Mouse (Mus musculus) cerebellum, adult 11-12 months (tissue): ENCODE results near the gene Sh3d19.
"Not testable (repeated sequence)": the region's sequence is repeated elsewhere in the genome, so short reads cannot be mapped to it uniquely, and the experiment has no call there.

ENCODE experiments used
- DNase-seq: peaks from one replicate; pipeline ENCODE4 v3.0.0; 2022

The Sh3d19 gene

GRCm38 (mm10) chr3:85981761-85982160 lies 10.9 kb downstream of the Sh3d19 start:
- DNase-seq = not testable (repeated sequence)

DNA sequence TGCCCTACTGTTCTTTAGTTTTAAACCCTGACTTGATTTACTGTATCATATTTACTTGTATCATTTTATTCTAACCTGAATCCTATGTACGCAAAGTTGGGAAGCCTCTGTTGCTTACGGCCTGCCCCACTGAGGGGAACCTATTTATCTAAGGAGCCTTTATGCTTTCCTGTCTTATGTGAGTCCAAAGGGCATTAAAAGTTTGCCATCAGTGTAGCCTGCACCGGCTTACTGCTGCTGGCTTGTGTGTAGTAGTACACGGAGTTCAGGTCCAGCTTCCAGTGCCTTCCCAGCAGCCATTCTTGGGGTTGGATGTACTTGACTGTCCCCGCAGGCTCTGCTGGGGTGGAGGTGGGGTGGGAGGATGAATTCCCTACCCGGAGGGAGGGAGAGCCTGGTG lies 13.6 kb downstream of the Sh3d19 start:
- DNase-seq = no peak

DNA sequence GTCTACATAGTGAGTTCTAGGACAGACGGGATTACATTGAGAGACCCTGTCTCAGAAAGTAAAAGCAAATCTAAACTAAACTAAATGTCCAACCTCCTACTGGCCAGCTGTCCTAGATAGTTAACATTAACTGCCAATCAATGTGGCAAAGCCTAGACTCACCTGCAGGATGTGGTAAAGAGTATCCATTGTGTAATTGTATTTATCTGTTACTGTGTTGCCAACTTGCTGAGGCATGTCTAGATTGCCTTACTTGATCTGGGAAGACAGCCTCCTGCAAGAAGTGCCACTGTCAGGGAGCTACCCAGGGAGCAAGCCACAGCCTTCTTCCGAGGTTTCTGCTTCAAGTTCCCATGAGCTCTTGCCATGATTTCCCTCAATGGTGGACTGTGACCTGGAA lies 16.3 kb downstream of the Sh3d19 start:
- no peak for DNase-seq

DNA sequence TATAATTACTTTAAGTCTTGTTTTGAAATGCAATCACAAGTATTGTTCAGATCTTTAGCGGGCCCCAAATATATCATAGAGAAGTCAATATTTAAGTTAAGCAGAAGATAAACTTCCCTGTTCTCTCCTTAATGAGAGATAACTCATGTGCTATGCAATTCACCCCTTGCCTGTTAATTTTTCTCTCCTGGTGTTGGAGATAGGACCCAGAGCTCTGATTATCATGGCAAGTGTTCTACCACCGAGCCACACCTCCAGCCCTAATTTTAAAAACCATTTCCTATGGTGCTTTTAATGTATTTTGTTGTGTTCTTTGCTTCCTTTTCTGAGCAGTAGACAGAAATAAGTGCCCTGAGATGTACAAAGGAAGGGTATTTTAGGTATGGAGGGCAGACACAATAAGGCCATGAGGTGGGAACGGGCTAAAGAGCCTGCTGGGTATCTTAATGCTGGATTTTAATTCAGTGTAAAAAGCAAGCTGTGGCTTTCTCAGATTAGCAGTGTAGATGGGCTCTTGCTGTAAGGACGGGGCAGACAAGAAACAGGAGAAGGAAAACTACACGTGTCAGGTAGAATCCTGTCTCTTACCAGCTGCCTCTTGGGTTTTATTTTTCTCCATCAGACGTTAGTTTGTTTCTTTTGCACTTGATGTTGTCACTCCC lies 20.4 kb downstream of the Sh3d19 start:
- DNase-seq = no peak

DNA sequence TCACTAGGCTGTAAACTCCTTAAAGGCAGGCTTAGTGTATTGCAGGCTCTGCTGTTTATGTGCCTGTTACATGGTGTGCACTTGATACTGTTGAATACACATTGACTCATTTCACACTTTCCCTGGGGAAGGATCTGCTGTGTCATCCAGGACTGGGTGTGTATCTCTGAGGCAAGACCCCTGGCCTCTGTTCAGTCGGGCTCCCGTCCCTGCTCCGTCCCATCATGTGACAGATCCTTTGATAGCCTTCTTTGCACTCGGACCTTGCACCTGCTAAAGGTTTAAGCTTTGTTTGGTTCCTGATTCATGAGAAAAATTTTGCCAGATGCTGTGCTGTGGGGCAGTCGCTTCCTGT lies 20.9 kb downstream of the Sh3d19 start:
- DNase-seq = no peak

- no peak for DNase-seq
Observed at GRCm38 (mm10) chr3:85993744-85994143, 22.8 kb downstream of the Sh3d19 start.

GRCm38 (mm10) chr3:85994645-85995044 lies 23.7 kb downstream of the Sh3d19 start:
- no peak for DNase-seq

DNA sequence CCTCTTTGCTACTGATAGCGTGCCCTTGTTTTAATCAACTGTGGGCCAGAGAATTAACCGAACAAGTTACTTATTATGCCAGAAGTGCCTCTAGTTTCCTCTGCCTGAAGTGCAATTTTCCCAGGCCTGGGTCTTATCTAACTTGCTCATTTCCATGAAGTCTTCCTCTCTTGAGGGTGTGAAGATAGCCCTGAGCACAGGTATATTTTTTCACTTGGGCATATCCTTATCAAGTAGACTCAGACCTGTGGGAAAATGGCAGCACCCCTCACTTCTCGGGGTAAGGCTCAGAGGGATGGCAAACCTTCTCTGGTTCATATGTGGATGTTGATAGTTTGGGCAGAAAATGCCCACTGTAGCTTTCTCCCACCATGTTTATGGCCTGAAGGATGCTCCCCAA lies 30.4 kb downstream of the Sh3d19 start:
- no peak for DNase-seq

DNA sequence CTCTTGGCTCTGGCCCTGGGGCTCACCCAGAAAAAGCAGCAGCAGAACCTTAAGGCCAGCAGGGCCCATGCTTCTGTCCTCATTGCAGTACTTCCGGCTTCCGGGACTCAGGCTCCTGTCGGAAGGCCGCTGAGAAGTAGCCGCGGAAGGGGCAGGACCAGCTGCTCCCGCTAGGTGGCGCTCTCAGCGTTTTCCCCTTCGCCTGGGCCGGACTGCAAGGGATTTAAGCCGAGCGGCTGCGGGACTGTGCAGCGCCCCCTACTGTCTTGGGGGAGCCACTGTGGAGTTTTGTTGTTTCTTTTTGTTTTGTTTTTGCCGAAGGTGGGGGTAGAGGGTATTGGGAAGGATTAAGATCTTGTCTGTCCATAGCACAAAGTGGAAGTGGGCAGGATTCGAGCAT lies 31.5 kb downstream of the Sh3d19 start, which contains the start of gene Prss48:
Gene Prss48 (minus strand): TSS at position 69 of the 400 bp plus-strand sequence.
- no peak for DNase-seq

GRCm38 (mm10) chr3:86002940-86003339 lies 32.0 kb downstream of the Sh3d19 start:
- no peak for DNase-seq

DNA sequence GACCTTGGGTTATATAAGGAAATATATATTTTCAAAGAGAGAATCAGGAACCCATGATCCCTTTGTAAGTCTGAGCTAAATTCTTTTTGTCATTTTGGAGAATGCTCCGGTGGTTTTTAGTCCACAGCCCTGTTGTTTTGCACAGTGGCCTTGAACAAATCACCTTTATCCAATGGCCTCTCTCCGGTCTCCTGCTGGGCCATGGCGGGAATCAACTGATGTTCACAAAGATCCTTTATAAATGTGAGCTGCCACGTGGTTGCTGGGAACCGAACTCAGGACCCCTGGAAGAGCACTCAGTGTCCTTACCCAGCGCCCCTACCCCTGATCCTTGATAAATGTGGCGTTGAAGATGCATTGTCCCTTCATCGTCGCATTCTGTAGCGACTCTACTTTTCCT lies 33.8 kb downstream of the Sh3d19 start:
- DNase-seq = no peak

GRCm38 (mm10) chr3:86010618-86011017 lies 39.7 kb downstream of the Sh3d19 start:
- DNase-seq = no peak

DNA sequence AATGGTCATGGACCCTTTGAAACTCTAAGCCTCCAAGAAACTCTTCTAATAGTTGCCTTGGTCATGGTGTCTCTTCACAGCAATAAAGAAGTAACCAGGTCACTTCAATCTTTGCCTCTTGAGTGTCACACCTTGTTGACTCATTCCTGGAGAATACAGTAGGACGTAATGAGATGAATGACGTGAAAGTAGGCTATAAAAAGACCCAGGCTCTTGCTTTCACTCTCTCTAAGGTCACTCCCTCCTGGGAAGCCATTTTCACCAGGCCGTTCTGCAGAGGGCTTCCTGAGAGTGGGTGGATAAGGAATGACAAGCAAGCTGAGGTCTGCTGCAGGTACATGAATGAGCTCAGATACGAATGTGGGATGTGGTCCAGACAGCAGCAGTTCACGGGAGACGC lies 40.5 kb downstream of the Sh3d19 start:
- no peak for DNase-seq

DNA sequence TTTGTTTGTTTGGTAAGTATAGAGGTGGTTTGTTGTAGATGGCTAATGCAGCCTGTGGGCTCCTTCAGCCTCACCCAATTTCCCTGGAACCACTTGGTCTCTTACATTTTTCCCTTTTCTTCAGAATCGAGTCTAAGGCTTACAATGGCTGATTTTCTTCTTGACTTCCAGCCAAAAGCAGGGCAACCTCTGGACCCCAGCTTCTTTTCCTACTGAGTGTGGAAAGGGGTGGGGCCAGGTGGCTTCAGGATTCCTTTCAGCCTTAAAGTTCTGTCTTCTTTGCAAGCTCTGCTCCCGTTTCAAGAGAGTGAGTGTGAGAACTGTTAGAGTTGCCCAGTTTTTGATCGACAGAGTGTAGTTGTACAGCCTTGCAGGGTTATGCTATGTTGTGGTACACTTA lies 40.9 kb downstream of the Sh3d19 start:
- DNase-seq = no peak

DNA sequence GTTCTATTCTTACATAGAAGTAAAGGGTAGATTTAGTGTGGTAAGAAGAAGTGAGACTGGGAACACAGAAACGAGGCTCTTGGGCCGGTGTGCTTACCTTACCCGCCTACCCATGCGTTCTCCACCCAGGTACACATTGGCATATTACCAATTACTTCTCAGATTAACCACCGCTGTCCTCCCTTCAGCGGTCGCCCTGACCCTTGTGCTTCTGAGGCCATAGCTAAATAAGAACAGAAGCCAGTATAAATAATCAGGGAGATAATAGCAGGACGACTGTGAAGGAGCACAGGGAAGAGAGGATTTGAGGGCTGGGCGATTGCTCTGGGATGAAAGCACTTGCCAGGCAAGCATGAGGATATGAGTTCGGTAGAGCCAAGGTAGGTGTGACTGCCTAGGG lies 42.9 kb downstream of the Sh3d19 start:
- DNase-seq = no peak

DNA sequence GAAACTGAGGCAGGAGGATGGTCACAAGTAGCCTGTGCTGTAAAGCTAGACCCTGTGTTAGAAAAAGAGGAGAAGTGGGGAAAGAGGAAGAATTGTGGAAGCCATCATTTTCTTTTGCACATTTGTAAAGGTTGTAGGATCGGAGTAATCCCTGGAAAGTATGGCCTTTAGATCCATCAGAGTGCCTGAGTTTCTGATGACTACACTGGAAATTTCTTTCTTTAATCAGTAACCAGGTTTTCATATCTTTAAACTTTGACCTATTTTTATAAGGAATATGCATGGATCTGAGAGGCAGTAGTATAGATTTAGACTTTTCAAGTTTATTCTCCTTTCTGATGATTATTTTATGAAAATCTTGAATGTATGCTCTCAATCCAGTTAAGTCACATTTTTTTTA lies 46.1 kb downstream of the Sh3d19 start:
- DNase-seq = no peak

GRCm38 (mm10) chr3:86017484-86017883 lies 46.6 kb downstream of the Sh3d19 start:
- no peak for DNase-seq

GRCm38 (mm10) chr3:86020921-86021650 lies 50.2 kb downstream of the Sh3d19 start:
- DNase-seq = no peak

GRCm38 (mm10) chr3:86021651-86022050 lies 50.7 kb downstream of the Sh3d19 start:
- no peak for DNase-seq

GRCm38 (mm10) chr3:86024065-86024795 lies 53.3 kb downstream of the Sh3d19 start:
- DNase-seq = no peak

GRCm38 (mm10) chr3:86025341-86026137 lies 54.6 kb downstream of the Sh3d19 start:
- DNase-seq = no peak

- no peak for DNase-seq
Observed at GRCm38 (mm10) chr3:86028658-86029375, 57.9 kb downstream of the Sh3d19 start.
